Mouse (Mus musculus) G1E (cell line): ENCODE measurements around the gene Ifnlr1.

ENCODE experiments used
- CTCF ChIP-seq: IDR thresholded peaks from 2 replicates; pipeline ENCODE4 v1.5.1; 2012; ENCODE audit warnings: low read depth, low read length, inconsistent platforms, mixed read lengths
- GATA1 ChIP-seq: IDR thresholded peaks from 2 replicates; pipeline ENCODE4 v1.6.1; 2012; ENCODE audit warnings: borderline replicate concordance, low read length, inconsistent platforms, mixed read lengths
- POLR2AphosphoS5 ChIP-seq: IDR thresholded peaks from 2 replicates; pipeline ENCODE4 v1.6.1; 2012; ENCODE audit warnings: low read depth, low read length, inconsistent platforms; ENCODE audit not compliant: insufficient replicate concordance
- TAL1 ChIP-seq: conservative IDR thresholded peaks from 2 replicates; pipeline ENCODE4 v1.6.1; 2012; ENCODE audit warnings: low read depth, low read length, inconsistent platforms, mixed read lengths

- TF ChIP-seq CTCF = no peak
- no peak for TF ChIP-seq TAL1
- TF ChIP-seq POLR2AphosphoS5 = no peak
- no peak for TF ChIP-seq GATA1
Observed at GRCm38 (mm10) chr4:135736903-135737302, 50.8 kb downstream of the Ifnlr1 start.
